Mouse (Mus musculus): ENCODE data around the gene Kif21a.

Kif21a gene

DNA sequence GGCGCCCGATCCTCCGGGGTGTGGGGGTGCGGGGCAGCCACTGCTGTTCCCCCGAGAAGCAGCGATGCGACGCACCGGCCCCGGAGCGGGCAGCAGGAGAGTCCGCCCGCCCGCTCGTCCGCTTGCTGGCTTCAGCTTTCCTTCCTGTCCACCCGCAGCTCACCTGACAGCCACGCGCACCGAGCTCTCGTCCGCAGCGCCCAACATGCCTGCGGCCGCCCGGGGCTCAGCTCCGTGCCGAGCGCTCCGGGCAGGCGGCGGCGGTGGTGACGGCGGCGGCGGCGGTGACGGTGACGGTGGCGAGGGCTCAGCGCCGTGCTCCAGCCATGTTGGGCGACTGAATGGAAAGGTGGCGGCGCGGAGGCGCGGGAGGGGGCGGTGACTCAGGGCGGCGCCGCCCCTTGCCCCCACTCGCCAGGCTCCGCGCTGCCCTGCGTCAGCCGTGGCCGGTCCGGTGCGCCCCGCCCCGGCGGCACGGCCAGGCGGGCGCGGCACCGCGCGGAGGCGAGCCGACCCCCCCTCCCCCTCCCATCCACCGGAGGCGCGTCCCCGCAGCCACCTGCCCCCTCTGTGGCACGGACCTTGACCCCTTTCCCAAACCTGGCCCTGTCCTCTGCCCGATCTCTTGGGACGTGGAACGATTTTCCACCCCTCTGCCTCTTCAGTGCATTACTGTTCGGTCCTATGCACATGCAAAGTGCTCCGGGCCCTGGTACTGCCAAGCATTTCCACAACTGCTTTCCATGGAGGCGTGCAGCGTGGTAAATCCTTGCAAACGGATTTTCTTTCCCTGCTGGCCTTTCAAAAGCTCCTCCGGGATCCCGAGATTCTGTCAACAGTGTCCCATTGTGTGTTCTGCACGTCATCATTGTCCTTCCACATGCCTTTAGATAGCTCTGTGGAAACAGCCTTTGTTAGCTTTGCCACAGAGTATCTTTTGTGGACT, at the start of gene Kif21a:
Kif21a (minus strand) TSS at position 453 of the 946 bp plus-strand sequence.
- peak; percentile 66 for DNase-seq (ENCODE audit: low spot score)

DNA sequence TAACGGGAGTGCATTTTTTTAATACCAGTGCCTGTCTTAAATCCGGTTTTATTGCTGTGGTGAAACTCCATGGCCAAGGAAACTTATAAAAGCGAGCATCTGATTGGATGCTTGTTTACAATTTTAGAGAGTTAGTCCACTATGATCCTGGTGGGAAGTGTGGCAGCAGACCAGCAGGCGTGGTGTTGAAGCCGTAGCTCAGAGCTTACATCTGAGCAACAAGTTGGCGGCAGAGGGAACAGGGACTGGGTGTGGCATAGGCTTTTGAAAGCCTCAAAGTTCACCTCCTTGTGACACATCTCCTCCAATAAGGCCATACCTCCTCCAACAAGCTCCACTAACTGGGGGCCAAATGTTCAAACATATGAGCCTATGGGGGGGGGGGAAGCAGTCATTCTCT, 46.9 kb upstream of the Kif21a start:
- DNase-seq (ENCODE audit: low spot score) = no peak

DNA sequence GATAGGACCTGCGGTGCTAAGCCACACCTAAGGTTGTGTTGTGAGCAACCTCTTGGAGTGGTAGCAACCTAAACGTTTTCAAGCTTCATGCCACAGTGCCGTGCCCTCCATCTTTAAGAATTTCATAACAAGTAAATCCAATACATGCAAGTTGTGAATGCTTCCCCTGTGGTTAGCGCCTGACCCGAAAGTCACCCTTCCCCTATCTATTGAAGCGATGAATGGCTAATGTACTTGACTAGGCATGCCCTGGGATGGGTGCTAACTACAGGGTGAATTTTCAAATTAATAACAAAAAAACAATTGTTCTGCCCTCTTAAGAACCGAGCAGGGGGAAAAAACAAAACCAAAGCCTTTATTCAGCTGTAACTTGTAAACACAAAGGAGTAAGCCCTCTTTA, 39.7 kb upstream of the Kif21a start:
- DNase-seq (ENCODE audit: low spot score) = no peak

DNA sequence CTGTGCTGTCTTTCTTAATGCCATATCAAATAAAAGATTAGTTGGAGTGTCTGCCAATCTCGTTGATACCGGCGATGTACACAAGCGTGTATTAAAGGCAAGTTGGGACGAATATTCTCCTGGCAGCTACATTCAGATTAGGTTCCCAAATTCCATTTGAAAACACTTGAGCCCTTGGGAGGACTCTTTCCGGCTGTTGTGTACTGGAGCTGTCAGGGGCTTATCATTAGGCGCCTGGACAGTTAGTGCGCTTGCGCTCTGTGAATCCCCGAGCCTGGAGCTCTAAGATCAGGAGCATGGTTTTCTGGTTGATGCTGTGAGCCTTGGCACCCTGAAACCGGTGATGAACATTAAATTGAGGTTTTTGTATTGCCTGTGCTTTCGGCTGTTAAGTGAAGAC, 38.3 kb upstream of the Kif21a start:
- no peak for DNase-seq (ENCODE audit: low spot score)

DNA sequence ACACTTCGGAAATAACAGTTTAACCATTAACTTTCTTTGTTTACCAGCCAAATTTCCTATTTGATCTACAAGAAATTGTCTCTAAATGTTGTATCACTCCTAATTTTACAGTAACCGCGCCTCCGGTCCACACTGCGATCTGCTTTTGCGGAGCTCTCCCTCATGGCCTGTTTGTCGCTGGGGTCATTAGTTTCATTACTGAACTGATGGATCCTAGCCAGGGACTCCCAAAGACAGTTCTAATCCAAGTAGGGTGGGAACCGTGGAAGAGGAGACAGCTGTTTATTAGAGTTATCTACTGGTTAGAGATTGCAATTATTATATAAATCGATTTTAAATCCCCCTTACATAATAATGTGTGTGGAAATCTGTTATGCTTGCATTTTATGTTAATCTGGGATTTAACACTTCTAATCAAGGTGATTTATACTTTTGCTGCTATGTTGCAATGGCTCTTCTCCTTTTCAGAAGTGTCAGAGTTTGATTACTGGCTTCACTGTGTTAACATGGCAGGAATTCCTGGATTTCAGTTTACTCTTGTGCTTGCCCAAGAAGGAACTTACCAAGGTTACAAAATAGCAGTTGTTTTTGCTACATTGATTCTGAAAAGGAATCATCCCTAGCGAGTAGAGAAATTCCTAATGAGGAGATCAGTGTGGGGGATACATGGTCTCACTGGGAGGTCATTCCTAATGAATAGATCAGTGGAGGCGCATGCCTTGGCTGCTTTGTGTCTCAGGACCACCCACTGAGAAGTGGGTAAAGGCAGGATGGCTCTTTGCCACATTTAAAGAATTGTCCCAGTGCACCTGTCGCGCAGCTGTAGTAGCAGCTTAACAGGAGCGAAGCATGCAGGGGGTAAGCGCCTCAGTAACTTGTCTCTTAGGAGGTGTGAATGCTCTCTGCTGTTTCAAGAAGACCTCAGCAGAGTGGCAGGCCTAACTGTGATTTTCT, 28.0 kb upstream of the Kif21a start:
- no peak for DNase-seq (ENCODE audit: low spot score)

DNA sequence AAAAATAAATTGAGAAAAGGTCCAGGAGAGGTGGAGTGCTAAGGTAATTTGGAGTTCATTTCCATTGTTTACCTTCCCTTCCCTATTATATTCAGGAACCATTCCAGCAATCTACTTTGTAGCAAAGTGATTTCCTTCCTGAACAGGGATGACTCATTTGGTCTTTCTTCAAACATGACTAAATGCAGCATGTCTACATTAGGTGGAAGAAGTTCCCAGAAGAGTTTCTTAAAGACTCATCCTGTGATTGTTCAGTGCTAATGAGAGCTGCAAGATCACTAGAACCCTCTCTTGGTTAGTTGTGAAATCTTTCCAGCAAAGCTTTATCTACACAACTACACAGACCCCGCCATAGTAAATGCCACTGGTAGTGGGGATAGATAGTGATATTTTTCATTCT, 22.7 kb upstream of the Kif21a start:
- DNase-seq (ENCODE audit: low spot score) = no peak

DNA sequence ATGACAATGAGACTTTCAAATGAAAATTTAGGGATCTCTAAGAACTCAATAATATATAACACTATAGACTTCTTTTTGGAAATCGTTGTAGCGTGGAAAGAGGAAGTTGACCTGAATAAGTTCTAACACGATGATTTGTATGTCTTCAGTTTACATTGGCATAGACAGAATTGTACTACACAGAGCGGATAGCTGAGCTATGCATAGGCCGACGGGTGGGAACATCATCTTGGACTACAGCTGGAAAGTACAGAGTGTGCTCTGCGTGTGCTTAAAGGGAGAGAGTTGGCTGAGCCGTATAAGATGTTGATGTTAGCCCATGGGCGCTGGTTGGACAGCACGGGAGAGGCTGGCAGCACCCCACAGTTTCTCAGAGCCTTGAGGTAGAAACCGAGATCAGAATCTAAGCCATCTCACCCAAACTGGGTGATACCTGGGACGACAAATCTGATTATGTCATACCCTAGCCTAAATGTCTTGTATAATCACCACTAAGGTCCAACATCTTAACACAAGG, 14.6 kb upstream of the Kif21a start:
- DNase-seq (ENCODE audit: low spot score) = no peak

DNA sequence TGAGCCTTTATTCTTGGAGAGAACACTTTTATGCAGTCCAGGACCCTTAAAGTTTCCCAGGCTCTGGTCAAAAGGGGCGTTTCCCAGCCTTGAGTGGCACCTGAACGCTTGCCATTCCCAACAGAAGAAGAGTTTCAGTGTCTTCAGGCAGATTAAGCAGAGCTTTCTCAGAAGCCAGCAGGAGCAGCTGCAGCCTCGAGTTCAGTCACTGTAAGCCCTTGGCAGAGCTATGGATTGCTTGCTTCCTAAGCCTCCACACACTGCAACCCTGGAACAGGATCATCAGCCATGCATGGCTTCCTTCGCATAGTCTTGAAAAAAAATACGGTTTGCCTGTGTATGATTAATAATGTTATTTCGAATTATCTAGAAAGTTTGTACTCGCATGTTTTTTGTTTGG, 14.1 kb upstream of the Kif21a start:
- no peak for DNase-seq (ENCODE audit: low spot score)

DNA sequence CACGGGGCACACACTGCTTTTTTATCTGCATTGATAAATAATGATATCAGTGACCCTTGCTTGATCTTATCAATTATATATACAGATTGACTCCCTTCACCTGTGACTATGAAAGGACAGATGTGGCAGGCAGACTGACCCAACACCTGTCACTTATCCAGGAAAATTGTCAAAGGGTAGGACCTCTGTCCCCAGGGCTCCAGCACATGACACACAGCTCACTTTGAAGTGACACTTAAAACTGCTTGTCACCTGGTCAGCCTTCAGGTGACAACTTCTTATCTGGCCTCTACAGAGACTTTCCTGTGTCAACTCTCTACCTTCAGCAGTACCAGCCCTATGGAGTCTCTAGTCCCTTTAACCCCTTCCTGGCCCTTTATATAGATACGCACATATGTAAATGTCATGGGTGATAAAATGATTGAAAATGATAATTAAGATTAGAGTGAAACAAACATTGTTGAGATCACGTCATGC, 7.2 kb upstream of the Kif21a start:
- no peak for DNase-seq (ENCODE audit: low spot score)

DNA sequence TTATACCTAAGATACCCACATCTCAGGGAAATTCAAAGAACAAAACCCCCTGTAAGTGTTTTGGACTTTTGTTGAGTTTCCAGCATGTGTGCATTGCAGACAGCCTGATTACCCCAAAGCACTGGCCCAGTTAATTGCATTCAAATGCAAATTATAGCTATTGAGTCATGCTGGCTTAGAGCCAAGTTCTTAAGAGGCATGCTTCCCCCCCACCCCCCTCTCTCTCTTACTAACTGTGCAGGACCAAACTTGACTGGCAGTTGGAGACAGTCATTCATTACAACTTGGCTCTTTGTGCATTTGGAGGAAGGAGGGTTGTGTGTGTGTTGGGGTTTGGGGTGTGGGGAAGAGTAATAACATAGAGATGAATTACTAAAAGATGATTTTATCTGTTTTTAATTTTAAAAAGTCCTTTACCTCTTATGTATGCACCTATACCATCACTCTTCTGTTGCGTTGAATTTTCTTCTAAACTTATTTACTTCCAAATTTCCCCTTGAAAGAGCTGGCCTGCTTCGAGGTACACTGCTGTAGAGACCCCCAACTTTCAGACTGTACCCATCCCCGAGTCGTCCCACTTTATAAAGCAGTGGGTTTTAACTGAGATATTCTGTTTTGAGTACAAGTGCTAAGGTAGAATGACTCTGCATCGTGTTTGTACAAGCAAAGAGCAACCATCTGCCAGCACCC, 6.6 kb upstream of the Kif21a start:
- DNase-seq (ENCODE audit: low spot score) = no peak

DNA sequence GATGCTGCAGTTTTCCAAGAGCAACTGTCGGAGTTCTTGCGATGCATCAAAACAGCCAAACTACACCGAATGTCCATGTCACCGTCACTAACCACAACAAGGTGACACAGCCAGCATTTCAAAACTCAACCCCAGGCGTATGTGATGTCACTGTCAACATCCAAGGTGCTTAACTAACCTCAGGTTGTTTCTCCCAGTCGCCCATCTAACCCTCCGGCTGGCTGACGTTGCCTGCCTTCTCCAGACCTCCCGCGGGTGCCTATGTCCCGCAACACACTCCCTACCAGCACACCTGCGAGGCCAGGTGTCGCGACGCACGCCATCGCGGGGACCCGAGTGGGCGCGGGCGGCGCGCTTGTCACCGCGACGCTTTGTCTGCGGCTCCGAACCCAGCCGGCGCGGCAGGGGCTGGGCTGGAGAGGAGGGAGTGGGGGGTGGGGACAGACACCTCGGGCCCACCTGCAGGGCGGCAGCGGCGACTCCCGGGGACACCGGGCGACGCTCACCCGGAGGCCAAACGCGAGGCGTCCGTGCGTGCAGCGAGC, 725 bp downstream of the Kif21a start:
- peak; percentile 17 for DNase-seq (ENCODE audit: low spot score)

DNA sequence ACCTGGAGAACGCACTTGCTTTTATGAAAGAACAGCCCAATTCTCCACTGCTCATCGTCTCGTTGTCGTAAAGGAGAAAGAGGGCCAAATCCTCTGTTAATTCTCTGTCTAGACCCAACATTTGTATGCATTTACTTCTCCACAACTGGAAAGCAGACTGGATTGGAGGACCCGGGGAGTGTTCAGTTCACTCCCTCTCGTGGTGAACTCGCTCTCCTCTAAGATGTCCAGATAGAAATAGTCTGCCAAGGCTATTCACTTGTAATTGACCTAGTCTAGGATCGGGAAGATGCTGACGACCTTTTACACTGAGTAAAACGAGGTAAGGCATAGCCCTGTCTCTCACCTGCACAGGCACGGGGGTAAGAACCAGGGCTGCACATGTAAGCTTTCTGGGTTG, 2.1 kb downstream of the Kif21a start:
- DNase-seq (ENCODE audit: low spot score) = no peak

DNA sequence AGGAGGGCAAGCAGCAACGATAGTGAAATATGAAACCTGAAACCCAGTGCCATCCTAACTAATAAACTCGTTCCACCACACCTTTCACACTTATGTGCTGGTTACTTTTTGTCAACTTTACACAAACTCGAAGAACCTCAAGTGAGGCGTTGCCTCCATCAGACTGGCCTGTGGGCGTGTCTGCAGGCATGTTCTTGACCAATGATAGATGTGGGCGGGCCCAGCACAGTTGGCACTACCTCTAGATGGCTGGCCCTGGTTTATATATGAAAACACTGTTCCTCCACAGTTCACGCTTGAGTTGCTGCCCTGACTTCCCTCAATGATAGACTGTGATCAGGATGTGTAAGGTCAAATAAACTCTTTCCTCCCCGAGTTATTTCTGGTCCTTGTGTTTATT, 3.2 kb downstream of the Kif21a start:
- no peak for DNase-seq (ENCODE audit: low spot score)

DNA sequence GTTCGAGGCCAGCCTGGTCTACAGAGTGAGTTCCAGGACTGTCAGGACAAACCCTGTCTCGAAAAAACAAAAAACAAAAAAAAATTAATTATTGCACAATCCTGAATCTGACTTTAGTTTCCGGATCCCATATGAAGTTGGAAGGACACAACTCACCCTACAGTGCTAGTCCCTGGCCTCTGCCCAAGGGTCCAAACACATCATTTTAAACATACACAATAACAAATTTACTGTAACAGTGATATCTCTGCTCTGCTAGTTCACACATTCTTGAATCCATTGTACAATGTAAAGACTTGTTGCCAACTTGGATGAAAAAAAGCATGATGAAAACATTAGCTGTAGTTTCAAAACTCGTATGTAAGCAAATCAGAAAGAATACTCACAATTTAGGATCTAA, 6.5 kb downstream of the Kif21a start:
- DNase-seq (ENCODE audit: low spot score) = no peak

DNA sequence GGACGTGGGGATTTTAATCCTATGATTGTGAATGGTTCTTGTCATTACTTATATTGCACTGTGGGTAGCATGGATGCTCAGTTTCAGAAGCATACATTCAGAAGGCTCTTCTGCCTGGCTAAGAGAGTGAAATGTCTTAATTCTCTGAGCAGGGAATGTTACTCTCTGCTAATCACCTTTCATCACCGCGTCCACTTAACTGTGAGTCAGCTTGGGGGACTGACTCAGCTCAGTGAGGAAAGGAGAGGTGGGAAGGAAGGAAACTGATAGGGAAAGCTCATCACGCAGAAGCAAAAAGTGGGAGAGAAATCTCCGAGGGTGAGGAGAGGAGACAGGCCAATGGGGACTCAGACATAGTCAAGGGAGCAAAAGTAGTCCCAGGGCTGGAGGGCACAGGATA, 10.9 kb downstream of the Kif21a start:
- no peak for DNase-seq (ENCODE audit: low spot score)

DNA sequence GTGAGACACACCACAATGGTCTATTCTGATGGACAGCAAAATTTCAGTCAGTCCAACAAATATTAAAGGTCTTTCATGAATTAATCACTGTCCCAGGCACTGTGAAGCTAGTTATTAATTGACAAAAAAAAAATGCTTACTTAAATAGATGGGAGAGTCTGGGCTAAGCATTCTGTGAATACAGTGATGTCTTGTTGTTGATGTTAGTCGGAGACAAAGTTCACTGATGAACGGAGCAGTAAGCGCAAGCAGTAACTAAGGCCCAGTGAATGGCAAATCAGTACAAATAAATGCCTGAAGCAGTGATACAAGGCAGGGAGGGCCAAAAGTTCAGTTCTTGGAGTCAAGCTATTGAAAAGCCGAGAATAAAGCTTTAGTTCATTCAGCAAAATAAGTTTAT, 15.7 kb downstream of the Kif21a start:
- DNase-seq (ENCODE audit: low spot score) = no peak

DNA sequence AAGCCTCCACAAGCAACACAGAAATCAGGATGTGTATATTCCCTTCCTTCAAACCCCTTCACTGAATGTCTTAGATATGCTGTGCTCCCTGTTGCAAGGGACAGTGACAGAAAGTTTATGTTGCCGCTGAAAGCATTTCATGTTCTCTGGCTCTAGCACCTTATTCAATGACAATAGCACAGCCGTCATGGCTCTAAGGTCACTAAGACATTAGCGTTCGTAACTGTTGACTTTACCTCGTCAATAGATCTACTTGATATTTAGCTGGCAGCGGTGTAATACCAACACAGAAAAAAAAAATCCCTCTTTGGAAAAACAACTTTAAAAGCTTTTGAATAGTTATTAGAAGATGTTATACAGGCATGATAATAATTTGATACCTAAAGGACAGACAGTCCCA, 16.2 kb downstream of the Kif21a start:
- no peak for DNase-seq (ENCODE audit: low spot score)

DNA sequence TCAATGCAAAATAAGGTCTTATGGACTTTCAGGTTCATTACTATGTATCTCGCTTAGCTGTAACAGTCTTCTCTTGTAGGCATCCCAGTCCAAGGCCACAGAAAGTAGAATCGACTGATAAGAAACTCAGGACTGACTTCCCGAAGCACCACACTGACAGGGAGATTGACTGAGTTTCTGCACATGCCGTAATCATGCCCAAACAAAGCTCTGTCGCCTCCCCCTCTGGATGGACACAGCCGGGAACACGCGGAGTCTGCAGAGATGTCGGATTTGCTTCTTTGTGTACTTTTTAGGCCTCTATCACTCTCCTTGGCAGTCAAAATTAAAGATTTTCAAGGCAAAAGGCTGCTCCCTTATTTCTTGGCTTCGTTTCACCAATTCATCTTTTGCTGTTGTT, 20.8 kb downstream of the Kif21a start:
- DNase-seq (ENCODE audit: low spot score) = no peak

DNA sequence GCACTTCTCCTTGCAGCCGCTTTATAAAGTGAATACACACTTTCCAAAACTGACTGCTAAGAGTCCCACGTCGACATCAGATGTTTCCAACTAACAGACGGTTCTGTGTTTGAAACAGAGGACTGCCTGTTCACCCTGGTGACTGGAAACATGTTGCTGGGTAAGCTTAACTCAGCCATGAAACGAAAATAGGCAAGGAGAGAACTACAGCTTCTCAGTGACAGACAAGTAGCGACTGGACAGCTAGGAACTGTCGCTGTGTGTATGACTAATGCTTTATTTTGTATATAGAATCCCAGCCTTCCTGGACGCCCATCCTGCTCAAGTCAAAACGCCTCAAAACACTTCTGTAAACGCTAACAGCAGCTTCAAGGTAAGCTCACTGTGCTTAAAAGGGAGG, 21.3 kb downstream of the Kif21a start:
- DNase-seq (ENCODE audit: low spot score) = no peak

DNA sequence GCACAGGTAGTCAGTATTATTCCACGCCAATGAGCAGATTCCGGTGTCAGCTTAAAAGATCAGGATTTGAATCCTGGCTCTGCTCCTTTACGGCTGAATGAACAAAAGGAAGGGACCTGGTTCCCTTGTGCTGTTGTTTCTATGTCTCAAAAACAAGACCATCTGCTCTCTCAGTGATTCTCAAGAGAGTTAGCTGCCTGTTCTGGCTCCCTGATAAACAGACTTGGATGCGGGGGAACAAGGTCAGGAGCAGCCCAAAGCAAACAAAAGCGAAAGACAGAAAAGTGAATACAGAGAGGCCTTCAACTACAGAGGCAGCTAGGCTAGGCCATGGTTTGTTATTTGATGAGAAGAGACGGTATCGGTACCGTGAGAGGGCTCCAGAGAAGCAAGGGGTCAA, 27.5 kb downstream of the Kif21a start:
- DNase-seq (ENCODE audit: low spot score) = no peak

DNA sequence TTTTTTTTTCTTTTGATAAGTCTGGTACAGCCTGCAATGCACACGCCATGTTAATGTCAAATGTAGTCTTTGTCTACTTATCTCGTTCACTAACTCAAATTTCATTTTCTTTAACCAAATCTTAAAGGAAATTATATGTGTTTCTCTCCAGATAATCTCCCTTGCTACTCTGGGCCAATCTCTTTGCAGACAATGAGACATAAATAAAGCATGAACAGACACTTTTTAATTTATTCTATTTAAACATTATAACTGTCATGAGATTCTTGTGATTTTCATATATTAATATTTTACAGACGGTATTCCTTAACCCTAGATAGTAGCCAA, 30.9 kb downstream of the Kif21a start:
- DNase-seq (ENCODE audit: low spot score) = no peak
